Mouse (Mus musculus) bone marrow macrophage, adult 2 months (primary cell): ENCODE data around the gene Tpcn2.

ENCODE experiments used
- CTCF ChIP-seq: IDR thresholded peaks from 2 replicates; pipeline ENCODE4 v1.5.1; 2012; ENCODE audit warnings: low read depth, mild to moderate bottlenecking, low read length, moderate library complexity
- POLR2A ChIP-seq: IDR thresholded peaks from 2 replicates; pipeline ENCODE4 v1.6.1; 2012; ENCODE audit warnings: mild to moderate bottlenecking, low read depth, low read length, borderline replicate concordance

DNA sequence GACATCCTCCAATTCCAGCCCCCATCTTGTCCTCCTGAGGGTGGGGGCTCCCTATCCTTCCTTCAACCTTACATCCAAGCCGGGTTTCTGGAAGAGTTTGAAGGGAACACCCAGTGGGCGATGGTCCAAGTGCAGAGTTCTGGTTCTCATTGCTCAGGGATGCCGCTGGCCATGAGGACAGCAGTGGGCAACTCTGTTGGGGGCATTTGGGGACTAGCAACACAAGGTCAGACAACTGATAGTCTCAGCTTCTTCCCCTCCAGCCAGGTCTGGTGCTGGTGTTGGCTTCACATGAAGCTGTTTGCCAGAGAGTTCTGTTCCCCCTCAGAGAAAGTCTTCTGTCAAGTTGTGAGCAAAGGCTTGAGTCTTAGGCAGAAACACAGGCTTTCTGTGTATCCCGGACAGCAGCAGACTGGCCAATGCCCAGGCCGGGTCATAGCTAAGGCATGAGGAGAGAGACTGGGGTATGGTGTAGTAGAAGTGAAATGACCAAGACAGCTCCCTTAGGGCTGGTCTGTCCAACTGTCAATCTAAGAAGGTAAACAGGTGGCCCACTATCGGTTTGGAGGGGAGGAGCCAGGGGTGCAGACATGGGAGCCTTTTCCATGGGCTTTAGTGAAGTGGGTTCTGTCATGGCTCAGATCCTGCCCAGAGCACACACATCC lies 17.7 kb upstream of the Tpcn2 start:
- no peak for TF ChIP-seq POLR2A
- TF ChIP-seq CTCF = no peak
